Mouse (Mus musculus): ENCODE data around the gene Olfr322. TPM values are rescaled to one million over a fixed set of nuclear protein-coding genes. Genes with fewer than 3 reads are reported as not detected.

Gene Olfr322
- not detected in 2 replicates for polyA plus RNA-seq (2014; fragmentation: Nextera tagmentation; extraction: Ambion mirVana)

GRCm38 (mm10) chr11:58658596-58658995, at the start of gene Olfr322:
Olfr322 (plus strand) TSS chr11:58658782.
- Histone ChIP-seq H3K9me3 (ENCODE audit: control insufficient read depth, low read length) (no peaks in the 10 kb centered on the region), H3K4me2 (ENCODE audit: low read depth, low read length) (no peak within 1 kb of the TSS), H3K4me1 (ENCODE audit: control insufficient read depth, insufficient read depth, low read length) (no peaks in the 10 kb centered on the region), H3K4me3 (ENCODE audit: low read depth, low read length) (no peak within 1 kb of the TSS), H3K9ac (ENCODE audit: low read depth, low read length) (no peak within 1 kb of the TSS), H3K27ac (replicated peaks; ENCODE audit: low read depth, low read length) (no peak within 1 kb of the TSS), H3K36me3 (ENCODE audit: control insufficient read depth, insufficient read depth, low read length) (no peaks in the 10 kb centered on the region), H3K27me3 (replicated peaks; ENCODE audit: control insufficient read depth, insufficient read depth, low read length) (no peaks in the 10 kb centered on the region)
- no peak for DNase-seq (ENCODE audit: low spot score)
- no peak for ATAC-seq (ENCODE audit: low read depth)
- 87% methylated on average over 4 of the region's 4 CpGs for WGBS

- ATAC-seq (ENCODE audit: low read depth) (no peak), DNase-seq (ENCODE audit: low spot score) (peak; percentile 4)
- Histone ChIP-seq H3K9ac (ENCODE audit: low read depth, low read length) (no peak overlapping the region), H3K4me3 (ENCODE audit: low read depth, low read length) (no peak overlapping the region), H3K4me2 (ENCODE audit: low read depth, low read length) (no peak overlapping the region), H3K9me3 (ENCODE audit: control insufficient read depth, low read length) (no peaks in the 10 kb centered on the region), H3K27me3 (replicated peaks; ENCODE audit: control insufficient read depth, insufficient read depth, low read length) (no peaks in the 10 kb centered on the region), H3K27ac (replicated peaks; ENCODE audit: low read depth, low read length) (no peak overlapping the region), H3K4me1 (ENCODE audit: control insufficient read depth, insufficient read depth, low read length) (no peaks in the 10 kb centered on the region), H3K36me3 (ENCODE audit: control insufficient read depth, insufficient read depth, low read length) (no peaks in the 10 kb centered on the region)
- WGBS = 73% methylated on average over 3 of the region's 3 CpGs
Observed at GRCm38 (mm10) chr11:58613359-58613758, 45.2 kb upstream of the Olfr322 start.

GRCm38 (mm10) chr11:58614526-58614925, 44.1 kb upstream of the Olfr322 start:
- DNase-seq (ENCODE audit: low spot score) = no peak
- Histone ChIP-seq H3K9me3 (ENCODE audit: control insufficient read depth, low read length) (no peaks in the 10 kb centered on the region), H3K27me3 (replicated peaks; ENCODE audit: control insufficient read depth, insufficient read depth, low read length) (no peaks in the 10 kb centered on the region), H3K4me3 (ENCODE audit: low read depth, low read length) (no peak overlapping the region), H3K9ac (ENCODE audit: low read depth, low read length) (no peak overlapping the region), H3K4me1 (ENCODE audit: control insufficient read depth, insufficient read depth, low read length) (no peaks in the 10 kb centered on the region), H3K27ac (replicated peaks; ENCODE audit: low read depth, low read length) (no peak overlapping the region), H3K4me2 (ENCODE audit: low read depth, low read length) (no peak overlapping the region), H3K36me3 (ENCODE audit: control insufficient read depth, insufficient read depth, low read length) (no peaks in the 10 kb centered on the region)
- no peak for ATAC-seq (ENCODE audit: low read depth)

- ATAC-seq (ENCODE audit: low read depth) (no peak), DNase-seq (ENCODE audit: low spot score) (no peak)
- no peaks in the 10 kb centered on the region for H3K36me3 ChIP-seq (ENCODE audit: control insufficient read depth, insufficient read depth, low read length)
- no peak within 1 kb of the TSS for H3K9ac ChIP-seq (ENCODE audit: low read depth, low read length)
- no peak within 1 kb of the TSS for H3K27ac ChIP-seq (replicated peaks; ENCODE audit: low read depth, low read length)
- H3K4me2 ChIP-seq (ENCODE audit: low read depth, low read length) = no peak within 1 kb of the TSS
- 96% methylated on average over 4 of the region's 4 CpGs for WGBS
- H3K9me3 ChIP-seq (ENCODE audit: control insufficient read depth, low read length) = no peaks in the 10 kb centered on the region
- no peaks in the 10 kb centered on the region for H3K27me3 ChIP-seq (replicated peaks; ENCODE audit: control insufficient read depth, insufficient read depth, low read length)
- H3K4me1 ChIP-seq (ENCODE audit: control insufficient read depth, insufficient read depth, low read length) = no peaks in the 10 kb centered on the region
- no peak within 1 kb of the TSS for H3K4me3 ChIP-seq (ENCODE audit: low read depth, low read length)
Observed at GRCm38 (mm10) chr11:58615975-58616374, 42.6 kb upstream of the Olfr322 start, which contains the start of gene 2210407C18Rik. 2210407C18Rik (minus strand) TSS chr11:58616075.

GRCm38 (mm10) chr11:58618369-58618768, 40.2 kb upstream of the Olfr322 start:
- no peaks in the 10 kb centered on the region for H3K36me3 ChIP-seq (ENCODE audit: control insufficient read depth, insufficient read depth, low read length)
- H3K4me1 ChIP-seq (ENCODE audit: control insufficient read depth, insufficient read depth, low read length) = no peaks in the 10 kb centered on the region
- H3K4me2 ChIP-seq (ENCODE audit: low read depth, low read length) = no peak overlapping the region
- DNase-seq (ENCODE audit: low spot score) = no peak
- no peak overlapping the region for H3K27ac ChIP-seq (replicated peaks; ENCODE audit: low read depth, low read length)
- no peaks in the 10 kb centered on the region for H3K27me3 ChIP-seq (replicated peaks; ENCODE audit: control insufficient read depth, insufficient read depth, low read length)
- H3K9ac ChIP-seq (ENCODE audit: low read depth, low read length) = no peak overlapping the region
- H3K9me3 ChIP-seq (ENCODE audit: control insufficient read depth, low read length) = no peaks in the 10 kb centered on the region
- ATAC-seq (ENCODE audit: low read depth) = no peak
- 70% methylated on average over 3 of the region's 3 CpGs for WGBS
- no peak overlapping the region for H3K4me3 ChIP-seq (ENCODE audit: low read depth, low read length)

- Histone ChIP-seq H3K27ac (replicated peaks; ENCODE audit: low read depth, low read length) (no peak overlapping the region), H3K4me1 (ENCODE audit: control insufficient read depth, insufficient read depth, low read length) (no peaks in the 10 kb centered on the region)
- no peak for ATAC-seq (ENCODE audit: low read depth)
Observed at GRCm38 (mm10) chr11:58618793-58619192, 39.8 kb upstream of the Olfr322 start.

GRCm38 (mm10) chr11:58626146-58626545, 32.4 kb upstream of the Olfr322 start:
- no peak overlapping the region for H3K4me2 ChIP-seq (ENCODE audit: low read depth, low read length)
- H3K27me3 ChIP-seq (replicated peaks; ENCODE audit: control insufficient read depth, insufficient read depth, low read length) = no peaks in the 10 kb centered on the region
- H3K9me3 ChIP-seq (ENCODE audit: control insufficient read depth, low read length) = no peaks in the 10 kb centered on the region
- H3K36me3 ChIP-seq (ENCODE audit: control insufficient read depth, insufficient read depth, low read length) = no peaks in the 10 kb centered on the region
- no peak overlapping the region for H3K27ac ChIP-seq (replicated peaks; ENCODE audit: low read depth, low read length)
- no peak overlapping the region for H3K4me3 ChIP-seq (ENCODE audit: low read depth, low read length)
- H3K9ac ChIP-seq (ENCODE audit: low read depth, low read length) = no peak overlapping the region
- no peak for DNase-seq (ENCODE audit: low spot score)
- H3K4me1 ChIP-seq (ENCODE audit: control insufficient read depth, insufficient read depth, low read length) = no peaks in the 10 kb centered on the region
- 57% methylated on average over 4 of the region's 4 CpGs for WGBS
- ATAC-seq (ENCODE audit: low read depth) = no peak

More at GRCm38 (mm10) chr11:58618793-58619192, 39.8 kb upstream of the Olfr322 start:
- Histone ChIP-seq H3K4me3 (ENCODE audit: low read depth, low read length) (no peak overlapping the region), H3K4me2 (ENCODE audit: low read depth, low read length) (no peak overlapping the region), H3K36me3 (ENCODE audit: control insufficient read depth, insufficient read depth, low read length) (no peaks in the 10 kb centered on the region), H3K27me3 (replicated peaks; ENCODE audit: control insufficient read depth, insufficient read depth, low read length) (no peaks in the 10 kb centered on the region), H3K9me3 (ENCODE audit: control insufficient read depth, low read length) (no peaks in the 10 kb centered on the region), H3K9ac (ENCODE audit: low read depth, low read length) (no peak overlapping the region)
- DNase-seq (ENCODE audit: low spot score) = no peak
- WGBS = 71% methylated on average over 6 of the region's 6 CpGs

GRCm38 (mm10) chr11:58630401-58630800, 28.2 kb upstream of the Olfr322 start, which contains the start of gene Olfr323:
Olfr323 (minus strand) TSS chr11:58630501.
- Histone ChIP-seq H3K4me2 (ENCODE audit: low read depth, low read length) (no peak within 1 kb of the TSS), H3K4me3 (ENCODE audit: low read depth, low read length) (no peak within 1 kb of the TSS), H3K9me3 (ENCODE audit: control insufficient read depth, low read length) (no peaks in the 10 kb centered on the region), H3K4me1 (ENCODE audit: control insufficient read depth, insufficient read depth, low read length) (no peaks in the 10 kb centered on the region), H3K9ac (ENCODE audit: low read depth, low read length) (no peak within 1 kb of the TSS), H3K36me3 (ENCODE audit: control insufficient read depth, insufficient read depth, low read length) (no peaks in the 10 kb centered on the region), H3K27ac (replicated peaks; ENCODE audit: low read depth, low read length) (no peak within 1 kb of the TSS), H3K27me3 (replicated peaks; ENCODE audit: control insufficient read depth, insufficient read depth, low read length) (no peaks in the 10 kb centered on the region)
- DNase-seq (ENCODE audit: low spot score) (no peak), ATAC-seq (ENCODE audit: low read depth) (no peak)
- 81% methylated on average over 5 of the region's 5 CpGs for WGBS

GRCm38 (mm10) chr11:58634878-58635277, 23.7 kb upstream of the Olfr322 start:
- Histone ChIP-seq H3K27me3 (replicated peaks; ENCODE audit: control insufficient read depth, insufficient read depth, low read length) (0 out of 2 replicates have a peak, but pooled peaks cover 11% of the 10 kb centered on the region), H3K27ac (replicated peaks; ENCODE audit: low read depth, low read length) (no peak overlapping the region), H3K4me2 (ENCODE audit: low read depth, low read length) (no peak overlapping the region), H3K36me3 (ENCODE audit: control insufficient read depth, insufficient read depth, low read length) (no peaks in the 10 kb centered on the region), H3K4me1 (ENCODE audit: control insufficient read depth, insufficient read depth, low read length) (no peaks in the 10 kb centered on the region), H3K4me3 (ENCODE audit: low read depth, low read length) (no peak overlapping the region), H3K9me3 (ENCODE audit: control insufficient read depth, low read length) (no peaks in the 10 kb centered on the region), H3K9ac (ENCODE audit: low read depth, low read length) (no peak overlapping the region)
- no peak for ATAC-seq (ENCODE audit: low read depth)
- WGBS = 64% methylated on average over 4 of the region's 4 CpGs
- DNase-seq (ENCODE audit: low spot score) = no peak
